Mouse (Mus musculus): ENCODE measurements at regions not wholly inside any gene's neighbourhood (a gene's known extent, or its start where the extent isn't known, plus 50 kb on each side); places are given as distances from the start of the nearest gene placed in this dataset.
A peak's percentile ranks its signal among the peaks of the same experiment; 100 is the strongest.
"Not testable (repeated sequence)": the region's sequence is repeated elsewhere in the genome, so short reads cannot be mapped to it uniquely, and the experiment has no call there.

GRCm38 (mm10) chr3:157393903-157394302, 140.1 kb upstream of the Zranb2 start:
- Histone ChIP-seq H3K4me1 (replicated peaks; ENCODE audit: control insufficient read depth, insufficient read depth) (no peaks in the 10 kb centered on the region), H3K27ac (replicated peaks) (no peak overlapping the region), H3K4me3 (ENCODE audit: low read depth, low read length) (no peak overlapping the region), H3K36me3 (ENCODE audit: control insufficient read depth, insufficient read depth, low read length) (no peaks in the 10 kb centered on the region), H3K4me2 (replicated peaks; ENCODE audit: low read depth) (no peak overlapping the region), H3K9me3 (ENCODE audit: control insufficient read depth, low read length) (no peaks in the 10 kb centered on the region), H3K9ac (ENCODE audit: low read length) (no peak overlapping the region), H3K27me3 (ENCODE audit: control insufficient read depth, insufficient read depth, low read length) (no peaks in the 10 kb centered on the region)
- 58% methylated on average over 1 of the region's 1 CpGs for WGBS
- ATAC-seq (ENCODE audit: low FRiP score, low TSS enrichment) (no peak), DNase-seq (ENCODE audit: low spot score) (no peak)
- TF ChIP-seq CTCF (IDR thresholded peaks at IDR 0.05; ENCODE audit: low read depth) (no peak), EP300 (optimal IDR thresholded peaks at IDR 0.05) (no peak)

GRCm38 (mm10) chr3:157399909-157400308, 134.1 kb upstream of the Zranb2 start:
- DNase-seq (ENCODE audit: low spot score) (no peak), ATAC-seq (ENCODE audit: low FRiP score, low TSS enrichment) (no peak)
- no peaks in the 10 kb centered on the region for H3K36me3 ChIP-seq (ENCODE audit: control insufficient read depth, insufficient read depth, low read length)
- no peaks in the 10 kb centered on the region for H3K9me3 ChIP-seq (ENCODE audit: control insufficient read depth, low read length)
- H3K4me1 ChIP-seq (replicated peaks; ENCODE audit: control insufficient read depth, insufficient read depth) = no peaks in the 10 kb centered on the region
- no peak overlapping the region for H3K27ac ChIP-seq (replicated peaks)
- WGBS = 53% methylated on average over 3 of the region's 3 CpGs
- H3K4me3 ChIP-seq (ENCODE audit: low read depth, low read length) = no peak overlapping the region
- H3K9ac ChIP-seq (ENCODE audit: low read length) = no peak overlapping the region
- TF ChIP-seq EP300 (optimal IDR thresholded peaks at IDR 0.05) = no peak
- TF ChIP-seq CTCF (IDR thresholded peaks at IDR 0.05; ENCODE audit: low read depth) = no peak
- no peaks in the 10 kb centered on the region for H3K27me3 ChIP-seq (ENCODE audit: control insufficient read depth, insufficient read depth, low read length)
- H3K4me2 ChIP-seq (replicated peaks; ENCODE audit: low read depth) = no peak overlapping the region

- H3K4me3 ChIP-seq (ENCODE audit: low read depth, low read length) = no peak overlapping the region
- ATAC-seq (ENCODE audit: low FRiP score, low TSS enrichment) (no peak), DNase-seq (ENCODE audit: low spot score) (no peak)
- no peak overlapping the region for H3K27ac ChIP-seq (replicated peaks)
- H3K9ac ChIP-seq (ENCODE audit: low read length) = no peak overlapping the region
- no peak for TF ChIP-seq CTCF (IDR thresholded peaks at IDR 0.05; ENCODE audit: low read depth)
- no peak for TF ChIP-seq EP300 (optimal IDR thresholded peaks at IDR 0.05)
- no peak overlapping the region for H3K4me2 ChIP-seq (replicated peaks; ENCODE audit: low read depth)
- 73% methylated on average over 3 of the region's 3 CpGs for WGBS
- H3K4me1 ChIP-seq (replicated peaks; ENCODE audit: control insufficient read depth, insufficient read depth) = no peaks in the 10 kb centered on the region
- no peaks in the 10 kb centered on the region for H3K9me3 ChIP-seq (ENCODE audit: control insufficient read depth, low read length)
- no peaks in the 10 kb centered on the region for H3K27me3 ChIP-seq (ENCODE audit: control insufficient read depth, insufficient read depth, low read length)
- no peaks in the 10 kb centered on the region for H3K36me3 ChIP-seq (ENCODE audit: control insufficient read depth, insufficient read depth, low read length)
These were observed 129.9 kb upstream of the Zranb2 start for GRCm38 (mm10) chr3:157404054-157404453.

GRCm38 (mm10) chr3:157423447-157423846, 110.5 kb upstream of the Zranb2 start:
- DNase-seq (ENCODE audit: low spot score); H3K4me2 ChIP-seq (replicated peaks; ENCODE audit: low read depth); H3K9ac ChIP-seq (ENCODE audit: low read length); H3K4me1 ChIP-seq (replicated peaks; ENCODE audit: control insufficient read depth, insufficient read depth); H3K27ac ChIP-seq (replicated peaks); H3K4me3 ChIP-seq (ENCODE audit: low read depth, low read length); H3K27me3 ChIP-seq (ENCODE audit: control insufficient read depth, insufficient read depth, low read length); H3K9me3 ChIP-seq (ENCODE audit: control insufficient read depth, low read length); H3K36me3 ChIP-seq (ENCODE audit: control insufficient read depth, insufficient read depth, low read length); ATAC-seq (ENCODE audit: low FRiP score, low TSS enrichment): not testable (repeated sequence)
- 65% methylated on average over 1 of the region's 1 CpGs for WGBS

GRCm38 (mm10) chr3:157426720-157427119, 107.2 kb upstream of the Zranb2 start:
- no peaks in the 10 kb centered on the region for H3K36me3 ChIP-seq (ENCODE audit: control insufficient read depth, insufficient read depth, low read length)
- no peak overlapping the region for H3K4me2 ChIP-seq (replicated peaks; ENCODE audit: low read depth)
- no peak for TF ChIP-seq CTCF (IDR thresholded peaks at IDR 0.05; ENCODE audit: low read depth)
- no peak for TF ChIP-seq EP300 (optimal IDR thresholded peaks at IDR 0.05)
- WGBS = 57% methylated on average over 3 of the region's 3 CpGs
- H3K27ac ChIP-seq (replicated peaks) = no peak overlapping the region
- no peak overlapping the region for H3K9ac ChIP-seq (ENCODE audit: low read length)
- no peak for ATAC-seq (ENCODE audit: low FRiP score, low TSS enrichment)
- H3K27me3 ChIP-seq (ENCODE audit: control insufficient read depth, insufficient read depth, low read length) = no peaks in the 10 kb centered on the region
- no peaks in the 10 kb centered on the region for H3K4me1 ChIP-seq (replicated peaks; ENCODE audit: control insufficient read depth, insufficient read depth)
- no peak for DNase-seq (ENCODE audit: low spot score)
- no peak overlapping the region for H3K4me3 ChIP-seq (ENCODE audit: low read depth, low read length)
- no peaks in the 10 kb centered on the region for H3K9me3 ChIP-seq (ENCODE audit: control insufficient read depth, low read length)

GRCm38 (mm10) chr3:157449794-157450193, 84.2 kb upstream of the Zranb2 start:
- Histone ChIP-seq H3K4me1 (replicated peaks; ENCODE audit: control insufficient read depth, insufficient read depth) (no peaks in the 10 kb centered on the region), H3K27me3 (ENCODE audit: control insufficient read depth, insufficient read depth, low read length) (no peaks in the 10 kb centered on the region), H3K9ac (ENCODE audit: low read length) (no peak overlapping the region), H3K36me3 (ENCODE audit: control insufficient read depth, insufficient read depth, low read length) (no peaks in the 10 kb centered on the region), H3K9me3 (ENCODE audit: control insufficient read depth, low read length) (no peaks in the 10 kb centered on the region), H3K4me3 (ENCODE audit: low read depth, low read length) (no peak overlapping the region), H3K4me2 (replicated peaks; ENCODE audit: low read depth) (no peak overlapping the region), H3K27ac (replicated peaks) (no peak overlapping the region)
- DNase-seq (ENCODE audit: low spot score) (no peak), ATAC-seq (ENCODE audit: low FRiP score, low TSS enrichment) (no peak)
- TF ChIP-seq CTCF (IDR thresholded peaks at IDR 0.05; ENCODE audit: low read depth) (peak; percentile 76), EP300 (optimal IDR thresholded peaks at IDR 0.05) (no peak)
